Comparison of ENCODE assay signal across 15 mouse cellular contexts in genomic region chr12:100983565-100983964, GRCm38 (mm10). TPM values are rescaled to one million over a fixed set of nuclear protein-coding genes. Genes with fewer than 3 reads are reported as not detected.
A peak's percentile ranks its signal among the peaks of the same experiment; 100 is the strongest.
DNase-seq lines count a peak whose midpoint lies in the region; ATAC-seq lines count a peak whose summit lies in the region.
"Had no signal": no experiment of that assay in that cellular context is flagged by ENCODE, and none has a peak within 500 bp of the region (broad histone marks: within the 10 kb centered on the region; RNA-seq: fewer than 3 reads in every experiment).

No protein-coding gene starts in this region.

- H3K27ac ChIP-seq in midbrain, embryonic 16.5 days (ENCODE audit: low read length) = 0 out of 2 replicates have a peak overlapping the region, but pooled peaks have one; percentile 14
- H3K27ac ChIP-seq: embryonic facial prominence, embryonic 12.5 days; heart, embryonic 15.5 days; limb, embryonic 13.5 days had no signal

- no peaks in the 10 kb centered on the region for H3K9me3 ChIP-seq in midbrain, embryonic 16.5 days (replicated peaks; ENCODE audit: control insufficient read depth, low read length, poor library complexity, severe bottlenecking)
- H3K9me3 ChIP-seq: embryonic facial prominence, embryonic 12.5 days; heart, embryonic 15.5 days; limb, embryonic 13.5 days had no signal

- H3K4me3 ChIP-seq in midbrain, embryonic 16.5 days (ENCODE audit: low read depth, low read length) = no peak overlapping the region
- H3K4me3 ChIP-seq: embryonic facial prominence, embryonic 12.5 days; heart, embryonic 15.5 days; limb, embryonic 13.5 days had no signal

- peak; percentile 59 to 71 for DNase-seq in cerebellum, postnatal 10 days
- DNase-seq in cerebellum, adult 11 months = no peak
- peak; percentile 43 to 52 for DNase-seq in layer of hippocampus, postnatal 14 days (ENCODE audit: low spot score in 2 of 2)
- DNase-seq in layer of hippocampus, adult 9-10 months (ENCODE audit: low spot score) = no peak
- no peak for DNase-seq in adrenal gland, postnatal 14 days
- no peak for DNase-seq in frontal cortex, postnatal 10 days (ENCODE audit: low spot score in 2 of 2)
- DNase-seq: heart, adult 11 months; layer of hippocampus, adult 9-11 months; lung, postnatal 36 days had no signal

- ATAC-seq in common myeloid progenitor, adult 5-6 weeks (replicated peaks; ENCODE audit: low read depth, poor library complexity, severe bottlenecking) = peak; percentile 34; the same call in 1 of the 2 replicates
- ATAC-seq in midbrain, embryonic 16.5 days = no peak
- ATAC-seq: inflammation-experienced regulatory T-cells, adult 6 months had no signal

- H3K4me1 ChIP-seq in midbrain, embryonic 16.5 days (ENCODE audit: control insufficient read depth, insufficient read depth, low read length) = peaks cover 27% of the 10 kb centered on the region
- H3K4me1 ChIP-seq: embryonic facial prominence, embryonic 12.5 days had no signal

- WGBS in midbrain, embryonic 16.5 days = 57% methylated on average over 11 of the region's 11 CpGs

- H3K4me2 ChIP-seq in midbrain, embryonic 16.5 days (ENCODE audit: low read length) = no peak overlapping the region
- H3K4me2 ChIP-seq: embryonic facial prominence, embryonic 12.5 days; heart, embryonic 15.5 days; limb, embryonic 13.5 days had no signal

- no peaks in the 10 kb centered on the region for H3K36me3 ChIP-seq in midbrain, embryonic 16.5 days (ENCODE audit: control insufficient read depth, insufficient read depth, low read length)
- H3K36me3 ChIP-seq: embryonic facial prominence, embryonic 12.5 days; heart, embryonic 15.5 days; limb, embryonic 13.5 days had no signal

- H3K9ac ChIP-seq in midbrain, embryonic 16.5 days (ENCODE audit: low read depth, low read length) = no peak overlapping the region
- H3K9ac ChIP-seq: embryonic facial prominence, embryonic 12.5 days; heart, embryonic 15.5 days; limb, embryonic 13.5 days had no signal

- H3K27me3 ChIP-seq in midbrain, embryonic 16.5 days (ENCODE audit: control insufficient read depth, insufficient read depth, low read depth, low read length) = no peaks in the 10 kb centered on the region
- H3K27me3 ChIP-seq: embryonic facial prominence, embryonic 12.5 days; heart, embryonic 15.5 days had no signal

RNA-seq across cellular contexts. Expression of gene Ccdc88c, which starts 45.3 kb away (rescaled TPM):
- total RNA-seq in layer of hippocampus, postnatal 14 days (2021) = 10 to 100 TPM; 33.5 to 38.3 TPM
- 62.4 and 74.6 TPM in 2 replicates for total RNA-seq in common myeloid progenitor, adult 5-6 weeks (2017)
- polyA plus RNA-seq in midbrain, embryonic 16.5 days (2015; fragmentation: Nextera tagmentation; extraction: Ambion mirVana) = 12.0 and 12.5 TPM in 2 replicates
- 7.9 and 17.4 TPM in 2 replicates for total RNA-seq in adrenal gland, postnatal 14 days (2021)

Comparison
In these comparisons a context has a peak if more than half of its experiments do, and no peak if none do; other contexts are left out.
1. DNase-seq: peak in cerebellum, postnatal 10 days (2 of 2) and layer of hippocampus, postnatal 14 days (2 of 2); none in cerebellum, adult 11 months (single experiment), layer of hippocampus, adult 9-10 months (single experiment), adrenal gland, postnatal 14 days (single experiment) and frontal cortex, postnatal 10 days (0 of 2).